Mouse (Mus musculus): ENCODE results near the gene Tmem175.
A peak's percentile ranks its signal among the peaks of the same experiment; 100 is the strongest.
"Not testable (repeated sequence)": the region's sequence is repeated elsewhere in the genome, so short reads cannot be mapped to it uniquely, and the experiment has no call there.

Tmem175 gene

GRCm38 (mm10) chr5:108629634-108630483 lies at the start of gene Tmem175, which contains the start of gene Gak:
Tmem175 (plus strand) TSS chr5:108629770.
Gak (minus strand) TSS chr5:108629755.
- DNase-seq (ENCODE audit: low read depth, low spot score) = peak; percentile 83

GRCm38 (mm10) chr5:108581361-108581891 lies 48.1 kb upstream of the Tmem175 start:
- DNase-seq (ENCODE audit: low read depth, low spot score) = no peak

- DNase-seq (ENCODE audit: low read depth, low spot score) = no peak
These were observed 29.6 kb upstream of the Tmem175 start for GRCm38 (mm10) chr5:108599923-108600322.

- no peak for DNase-seq (ENCODE audit: low read depth, low spot score)
These were observed 27.0 kb upstream of the Tmem175 start for GRCm38 (mm10) chr5:108602537-108602936.

- DNase-seq (ENCODE audit: low read depth, low spot score) = no peak
These were observed 19.1 kb upstream of the Tmem175 start for GRCm38 (mm10) chr5:108610426-108610825.

GRCm38 (mm10) chr5:108621870-108622269 lies 7.7 kb upstream of the Tmem175 start:
- DNase-seq (ENCODE audit: low read depth, low spot score) = no peak

GRCm38 (mm10) chr5:108626050-108626660 lies 3.4 kb upstream of the Tmem175 start:
- DNase-seq (ENCODE audit: low read depth, low spot score) = no peak

- DNase-seq (ENCODE audit: low read depth, low spot score) = no peak
These were observed 508 bp upstream of the Tmem175 start for GRCm38 (mm10) chr5:108628891-108629633.

GRCm38 (mm10) chr5:108633676-108634075 lies 4.1 kb downstream of the Tmem175 start:
- DNase-seq (ENCODE audit: low read depth, low spot score) = no peak

- not testable (repeated sequence) for DNase-seq (ENCODE audit: low read depth, low spot score)
These were observed 4.5 kb downstream of the Tmem175 start for GRCm38 (mm10) chr5:108634088-108634487.

- no peak for DNase-seq (ENCODE audit: low read depth, low spot score)
These were observed 6.6 kb downstream of the Tmem175 start for GRCm38 (mm10) chr5:108636172-108636571.

- DNase-seq (ENCODE audit: low read depth, low spot score) = no peak
These were observed 14.1 kb downstream of the Tmem175 start for GRCm38 (mm10) chr5:108643674-108644073.

- no peak for DNase-seq (ENCODE audit: low read depth, low spot score)
These were observed 16.2 kb downstream of the Tmem175 start for GRCm38 (mm10) chr5:108645651-108646342.

- DNase-seq (ENCODE audit: low read depth, low spot score) = no peak
These were observed 16.7 kb downstream of the Tmem175 start for GRCm38 (mm10) chr5:108646343-108646660.

- DNase-seq (ENCODE audit: low read depth, low spot score) = no peak
These were observed 17.7 kb downstream of the Tmem175 start for GRCm38 (mm10) chr5:108647311-108647710.

GRCm38 (mm10) chr5:108647820-108648465 lies 18.4 kb downstream of the Tmem175 start:
- no peak for DNase-seq (ENCODE audit: low read depth, low spot score)

- no peak for DNase-seq (ENCODE audit: low read depth, low spot score)
These were observed 19.5 kb downstream of the Tmem175 start for GRCm38 (mm10) chr5:108648937-108649576.

GRCm38 (mm10) chr5:108650341-108650740 lies 20.8 kb downstream of the Tmem175 start:
- DNase-seq (ENCODE audit: low read depth, low spot score) = no peak

- DNase-seq (ENCODE audit: low read depth, low spot score) = no peak
These were observed 21.7 kb downstream of the Tmem175 start for GRCm38 (mm10) chr5:108651136-108651720.

GRCm38 (mm10) chr5:108651823-108652222 lies 22.3 kb downstream of the Tmem175 start:
- DNase-seq (ENCODE audit: low read depth, low spot score) = peak; percentile 61
